Mouse (Mus musculus): ENCODE results near the gene Akr1cl.

- no peak for TF ChIP-seq CTCF (IDR thresholded peaks at IDR 0.05; ENCODE audit: low read depth)
- no peak for TF ChIP-seq EP300 (IDR thresholded peaks at IDR 0.05; ENCODE audit: low read depth)
These were observed 57.2 kb downstream of the Akr1cl start for GRCm38 (mm10) chr1:64975346-64975745.
